Mouse (Mus musculus): ENCODE results near the gene Cox11. TPM values are rescaled to one million over a fixed set of nuclear protein-coding genes. Genes with fewer than 3 reads are reported as not detected.

Cox11 gene
- polyA plus RNA-seq, 1 experiment = 31.7 TPM

DNA sequence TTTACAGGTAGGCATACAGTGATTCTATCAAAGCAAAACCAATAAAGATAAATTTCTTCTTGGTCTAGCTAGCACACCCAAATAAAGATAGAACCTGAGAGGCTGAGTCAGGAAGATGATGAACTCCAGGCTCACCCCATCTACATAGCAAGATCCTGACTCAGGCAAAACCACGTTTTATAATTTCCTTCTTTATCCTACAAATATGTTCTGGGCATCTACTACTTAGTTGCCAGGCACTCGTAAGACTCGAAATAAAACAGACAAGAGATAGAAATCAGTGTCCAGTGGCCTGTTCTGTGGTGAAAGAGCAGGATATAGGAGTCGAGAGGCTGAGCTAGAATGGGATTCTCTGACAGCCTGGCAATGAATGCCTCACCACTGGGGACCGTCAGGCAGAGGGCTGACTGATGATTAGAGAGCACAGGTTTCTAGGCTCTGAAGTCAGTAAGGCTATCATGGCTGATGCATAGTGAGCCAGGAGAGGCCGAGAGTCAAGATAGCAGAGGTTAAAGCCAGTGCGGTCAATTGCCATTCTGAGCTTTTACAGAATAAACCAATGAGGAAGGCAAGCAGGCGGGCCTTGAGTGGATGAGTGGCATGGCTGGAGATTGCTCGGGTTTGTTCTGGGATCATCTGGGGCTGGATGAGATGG is 12.4 kb downstream of the Cox11 start:
- no peak overlapping the region for H3K4me3 ChIP-seq (replicated peaks; ENCODE audit: insufficient read depth, low read depth, low read length)
- DNase-seq = no peak
- H3K4me1 ChIP-seq (ENCODE audit: control insufficient read depth, insufficient read depth, low read length) = no peaks in the 10 kb centered on the region
- TF ChIP-seq POLR2A (IDR thresholded peaks at IDR 0.05; ENCODE audit: borderline replicate concordance, insufficient read depth, low read length) = no peak
- TF ChIP-seq CTCF (IDR thresholded peaks at IDR 0.05; ENCODE audit: borderline replicate concordance, insufficient read depth, low read depth, low read length) = no peak
- WGBS = 86% methylated on average over 9 of the region's 9 CpGs
- H3K27me3 ChIP-seq (ENCODE audit: control insufficient read depth, insufficient read depth, low read length) = no peaks in the 10 kb centered on the region
- H3K27ac ChIP-seq (ENCODE audit: insufficient read depth, low read length) = no peak overlapping the region

DNA sequence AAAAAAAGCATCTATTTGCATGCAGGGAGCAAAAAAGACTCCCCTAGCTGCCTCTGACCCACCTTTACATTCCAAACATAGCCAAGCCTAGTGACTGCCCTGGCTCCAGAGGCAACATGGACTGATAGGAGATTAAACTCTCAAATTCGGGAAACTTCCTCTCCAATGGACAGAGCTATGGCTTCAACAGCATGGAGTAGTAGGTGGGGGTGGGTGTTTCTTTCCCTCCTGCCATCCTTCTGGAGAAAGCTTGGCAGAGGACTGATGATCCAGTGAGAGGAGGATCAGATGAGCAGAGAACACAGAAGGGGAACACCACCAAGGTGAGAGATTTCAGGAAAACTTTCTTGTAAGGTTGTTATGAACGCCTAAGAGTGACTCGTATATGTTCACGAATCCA is 14.6 kb downstream of the Cox11 start:
- WGBS = 91% methylated on average over 4 of the region's 4 CpGs
- H3K4me1 ChIP-seq (ENCODE audit: control insufficient read depth, insufficient read depth, low read length) = no peaks in the 10 kb centered on the region
- no peak overlapping the region for H3K4me3 ChIP-seq (replicated peaks; ENCODE audit: insufficient read depth, low read depth, low read length)
- TF ChIP-seq CTCF (IDR thresholded peaks at IDR 0.05; ENCODE audit: borderline replicate concordance, insufficient read depth, low read depth, low read length) = no peak
- no peak for TF ChIP-seq POLR2A (IDR thresholded peaks at IDR 0.05; ENCODE audit: borderline replicate concordance, insufficient read depth, low read length)
- DNase-seq = no peak
- no peaks in the 10 kb centered on the region for H3K27me3 ChIP-seq (ENCODE audit: control insufficient read depth, insufficient read depth, low read length)
- no peak overlapping the region for H3K27ac ChIP-seq (ENCODE audit: insufficient read depth, low read length)

DNA sequence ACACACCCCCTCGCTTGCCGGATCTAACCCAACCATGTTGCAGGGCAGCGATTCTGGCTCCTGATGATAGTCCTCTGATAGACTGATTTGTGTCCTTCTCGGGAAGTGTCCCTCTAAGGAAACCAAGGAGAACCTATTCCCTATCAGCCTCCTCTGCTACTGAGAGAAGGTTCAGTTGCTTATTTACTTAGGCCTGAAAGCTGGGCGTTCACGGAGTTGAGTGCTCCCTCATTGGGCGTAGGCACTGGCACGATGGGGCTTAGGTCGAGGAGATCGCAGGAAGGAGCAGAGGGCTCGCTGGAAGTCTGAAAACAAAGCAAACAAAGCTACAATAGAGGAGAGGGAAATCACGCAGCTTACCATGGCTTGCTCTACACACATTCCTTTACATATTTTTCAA is 19.6 kb downstream of the Cox11 start:
- no peak for TF ChIP-seq CTCF (IDR thresholded peaks at IDR 0.05; ENCODE audit: borderline replicate concordance, insufficient read depth, low read depth, low read length)
- TF ChIP-seq POLR2A (IDR thresholded peaks at IDR 0.05; ENCODE audit: borderline replicate concordance, insufficient read depth, low read length) = no peak
- Histone ChIP-seq H3K4me1 (ENCODE audit: control insufficient read depth, insufficient read depth, low read length) (no peaks in the 10 kb centered on the region), H3K27ac (ENCODE audit: insufficient read depth, low read length) (no peak overlapping the region), H3K4me3 (replicated peaks; ENCODE audit: insufficient read depth, low read depth, low read length) (no peak overlapping the region), H3K27me3 (ENCODE audit: control insufficient read depth, insufficient read depth, low read length) (no peaks in the 10 kb centered on the region)
- no peak for DNase-seq
- WGBS = 90% methylated on average over 12 of the region's 12 CpGs

DNA sequence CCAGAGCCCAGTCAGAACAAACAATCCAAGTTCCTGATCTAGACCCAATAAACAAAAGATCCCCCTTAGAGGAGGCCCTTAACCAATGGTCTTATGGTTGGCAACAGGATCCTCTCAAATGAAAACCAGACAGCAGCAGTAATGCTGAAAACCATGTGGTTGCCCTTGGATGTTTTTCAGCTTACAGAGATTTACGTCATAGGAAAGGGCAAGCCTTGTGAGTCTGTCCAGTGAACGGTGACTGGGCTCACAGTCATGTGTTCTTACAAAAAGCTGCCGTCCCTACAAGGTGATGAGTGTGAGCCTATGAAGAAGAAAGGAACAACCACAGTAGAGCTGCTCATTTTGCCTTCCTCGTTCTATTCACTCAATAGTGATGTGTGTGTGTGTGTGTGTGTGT is 22.7 kb downstream of the Cox11 start:
- no peak for DNase-seq

DNA sequence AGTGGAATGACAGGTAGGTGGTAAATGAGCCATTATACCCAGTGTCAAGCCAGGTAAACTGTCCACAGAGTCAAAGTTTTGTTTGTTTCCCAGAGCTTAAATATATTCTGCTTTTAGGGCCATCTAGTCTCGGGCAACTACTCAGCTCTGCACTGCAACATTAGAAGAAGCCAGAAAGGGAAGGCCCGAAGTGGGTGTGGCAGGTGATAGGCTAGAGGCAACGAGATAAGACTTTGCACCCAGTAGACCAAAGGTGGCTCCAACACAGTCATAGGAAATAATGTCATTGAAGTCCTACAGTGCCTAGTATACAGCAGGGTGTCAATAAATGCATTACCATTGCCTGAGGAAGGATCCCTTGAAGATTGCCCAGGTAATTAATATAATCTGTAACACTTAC is 25.1 kb downstream of the Cox11 start:
- 85% methylated on average over 3 of the region's 3 CpGs for WGBS
- Histone ChIP-seq H3K4me3 (replicated peaks; ENCODE audit: insufficient read depth, low read depth, low read length) (no peak overlapping the region), H3K4me1 (ENCODE audit: control insufficient read depth, insufficient read depth, low read length) (no peaks in the 10 kb centered on the region), H3K27ac (ENCODE audit: insufficient read depth, low read length) (no peak overlapping the region), H3K27me3 (ENCODE audit: control insufficient read depth, insufficient read depth, low read length) (no peaks in the 10 kb centered on the region)
- DNase-seq = no peak
- no peak for TF ChIP-seq POLR2A (IDR thresholded peaks at IDR 0.05; ENCODE audit: borderline replicate concordance, insufficient read depth, low read length)
- TF ChIP-seq CTCF (IDR thresholded peaks at IDR 0.05; ENCODE audit: borderline replicate concordance, insufficient read depth, low read depth, low read length) = no peak

More for the DNA sequence above, 22.7 kb downstream of the Cox11 start:
- Histone ChIP-seq H3K4me3 (replicated peaks; ENCODE audit: insufficient read depth, low read depth, low read length) (no peak overlapping the region), H3K27ac (ENCODE audit: insufficient read depth, low read length) (no peak overlapping the region), H3K4me1 (ENCODE audit: control insufficient read depth, insufficient read depth, low read length) (no peaks in the 10 kb centered on the region), H3K27me3 (ENCODE audit: control insufficient read depth, insufficient read depth, low read length) (no peaks in the 10 kb centered on the region)
- 85% methylated on average over 4 of the region's 4 CpGs for WGBS
- TF ChIP-seq CTCF (IDR thresholded peaks at IDR 0.05; ENCODE audit: borderline replicate concordance, insufficient read depth, low read depth, low read length) (no peak), POLR2A (IDR thresholded peaks at IDR 0.05; ENCODE audit: borderline replicate concordance, insufficient read depth, low read length) (no peak)

DNA sequence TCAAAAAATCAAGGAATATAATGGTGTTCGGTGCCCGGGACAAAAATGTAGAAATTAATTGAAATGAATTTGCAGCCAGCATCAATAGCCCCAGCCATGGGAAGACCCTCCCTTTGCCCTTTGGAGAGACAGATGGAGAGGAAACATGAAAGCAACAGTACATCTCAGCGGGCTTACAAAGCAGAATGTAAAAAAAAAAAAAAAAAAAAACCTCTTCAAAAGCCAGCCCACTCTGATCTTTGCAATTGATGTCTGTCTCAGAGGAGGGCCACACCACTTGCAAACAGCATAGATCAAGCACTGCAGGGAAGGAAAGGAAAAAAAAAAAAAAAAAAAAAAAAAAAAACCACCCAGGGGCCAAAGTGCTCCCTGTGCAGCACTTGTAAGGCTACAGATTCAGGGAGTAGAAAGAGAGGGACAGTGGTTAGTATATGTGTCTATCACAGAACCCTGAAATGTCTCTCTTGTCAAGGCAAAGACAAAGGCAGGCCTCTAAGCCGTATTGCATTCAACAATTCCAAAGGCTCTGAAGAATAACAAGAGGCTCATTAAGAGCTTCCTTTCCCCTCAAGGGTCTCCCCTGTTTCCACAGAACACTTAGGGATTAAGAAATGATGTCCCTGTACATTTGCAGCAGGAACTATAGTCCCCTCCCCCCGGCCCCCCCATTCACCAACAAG is 25.8 kb downstream of the Cox11 start:
- no peaks in the 10 kb centered on the region for H3K27me3 ChIP-seq (ENCODE audit: control insufficient read depth, insufficient read depth, low read length)
- H3K27ac ChIP-seq (ENCODE audit: insufficient read depth, low read length) = no peak overlapping the region
- H3K4me3 ChIP-seq (replicated peaks; ENCODE audit: insufficient read depth, low read depth, low read length) = no peak overlapping the region
- H3K4me1 ChIP-seq (ENCODE audit: control insufficient read depth, insufficient read depth, low read length) = no peaks in the 10 kb centered on the region
- WGBS = 42% methylated on average over 5 of the region's 5 CpGs
- TF ChIP-seq CTCF (IDR thresholded peaks at IDR 0.05; ENCODE audit: borderline replicate concordance, insufficient read depth, low read depth, low read length) = no peak
- no peak for TF ChIP-seq POLR2A (IDR thresholded peaks at IDR 0.05; ENCODE audit: borderline replicate concordance, insufficient read depth, low read length)
- no peak for DNase-seq

DNA sequence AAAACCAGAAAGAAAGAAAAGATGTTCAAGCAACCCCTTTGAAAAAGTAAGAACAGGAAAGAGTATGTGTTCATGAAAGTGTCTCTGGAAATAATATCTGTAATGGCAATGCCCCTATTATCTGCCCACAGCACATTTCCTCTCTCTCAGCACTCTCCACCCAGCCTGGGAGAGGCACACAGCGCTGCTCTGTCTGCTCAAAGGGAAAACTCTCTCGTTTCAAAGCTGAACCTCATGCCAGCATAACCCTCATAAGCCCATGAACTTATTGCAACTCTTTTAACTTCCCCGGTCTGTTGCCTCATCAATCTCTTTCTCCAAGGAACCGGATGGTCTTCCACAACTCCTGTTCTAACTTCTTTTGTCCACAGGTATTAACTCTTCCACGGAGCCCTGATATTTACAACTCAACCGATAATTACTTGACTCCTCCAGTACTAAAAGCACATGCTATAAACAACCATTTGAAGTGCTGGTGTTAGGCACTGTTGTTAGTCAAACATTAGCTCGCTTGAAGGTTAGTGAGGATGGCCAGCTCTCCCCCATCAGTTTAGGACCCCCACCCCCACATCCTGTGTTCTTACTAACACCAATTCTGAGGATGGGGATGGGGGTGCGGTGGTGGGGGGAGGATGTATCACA is 26.5 kb downstream of the Cox11 start:
- no peak overlapping the region for H3K27ac ChIP-seq (ENCODE audit: insufficient read depth, low read length)
- H3K4me3 ChIP-seq (replicated peaks; ENCODE audit: insufficient read depth, low read depth, low read length) = no peak overlapping the region
- DNase-seq = no peak
- H3K27me3 ChIP-seq (ENCODE audit: control insufficient read depth, insufficient read depth, low read length) = no peaks in the 10 kb centered on the region
- TF ChIP-seq POLR2A (IDR thresholded peaks at IDR 0.05; ENCODE audit: borderline replicate concordance, insufficient read depth, low read length) (no peak), CTCF (IDR thresholded peaks at IDR 0.05; ENCODE audit: borderline replicate concordance, insufficient read depth, low read depth, low read length) (no peak)
- H3K4me1 ChIP-seq (ENCODE audit: control insufficient read depth, insufficient read depth, low read length) = no peaks in the 10 kb centered on the region
- 65% methylated on average over 8 of the region's 8 CpGs for WGBS

DNA sequence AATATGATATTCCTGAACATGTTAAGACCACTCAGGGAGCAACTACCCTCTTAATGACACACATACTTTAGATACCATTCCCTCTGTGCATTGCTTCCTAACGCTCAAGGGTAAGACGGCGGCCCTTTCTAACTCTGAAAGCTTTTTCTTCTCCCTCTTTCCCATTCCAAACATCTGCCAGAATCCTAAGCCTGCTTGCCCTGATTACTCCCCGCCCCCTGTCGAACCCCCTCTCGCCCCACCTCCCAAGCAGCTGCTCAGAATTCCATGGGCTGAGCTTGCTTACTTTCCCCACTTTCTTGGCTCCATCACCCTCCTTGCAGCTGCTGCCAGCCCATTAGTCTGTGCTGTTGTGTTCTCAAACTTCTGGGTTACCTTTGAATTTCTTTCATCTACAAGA is 27.2 kb downstream of the Cox11 start:
- Histone ChIP-seq H3K4me1 (ENCODE audit: control insufficient read depth, insufficient read depth, low read length) (no peaks in the 10 kb centered on the region), H3K27me3 (ENCODE audit: control insufficient read depth, insufficient read depth, low read length) (no peaks in the 10 kb centered on the region), H3K4me3 (replicated peaks; ENCODE audit: insufficient read depth, low read depth, low read length) (no peak overlapping the region), H3K27ac (ENCODE audit: insufficient read depth, low read length) (no peak overlapping the region)
- peak in 1 of 2 experiments; percentile 9 for DNase-seq
- 25% methylated on average over 6 of the region's 6 CpGs for WGBS
- no peak for TF ChIP-seq POLR2A (IDR thresholded peaks at IDR 0.05; ENCODE audit: borderline replicate concordance, insufficient read depth, low read length)
- no peak for TF ChIP-seq CTCF (IDR thresholded peaks at IDR 0.05; ENCODE audit: borderline replicate concordance, insufficient read depth, low read depth, low read length)

Data from cerebellum, adult 2 months (tissue).